Mouse (Mus musculus) midbrain, embryonic 11.5 days (tissue): ENCODE measurements around the gene Cenpl. TPM values are rescaled to one million over a fixed set of nuclear protein-coding genes. Genes with fewer than 3 reads are reported as not detected.

Experiments
- ATAC-seq: fragments of 200-750 bp; cut with Nextera tagmentation; 2 replicates; pipeline ENCODE4 v1.8.0; 2017; ENCODE audit warnings: moderate TSS enrichment, moderate library complexity; ENCODE audit not compliant: low FRiP score
- DNase-seq: peaks from one replicate; pipeline ENCODE4 v3.0.0; 2015; ENCODE audit warnings: low spot score; ENCODE audit errors: missing footprints
- H3K27ac ChIP-seq: fragments of 300-500 bp; sonication (generic); 2 replicates; pipeline ENCODE4 v1.5.1; 2014; ENCODE audit warnings: low read depth, low read length
- H3K27me3 ChIP-seq: fragments of 300-500 bp; sonication (generic); 2 replicates; pipeline ENCODE4 v1.6.1; 2014; ENCODE audit warnings: mild to moderate bottlenecking, low read length, moderate library complexity, mixed read lengths; ENCODE audit not compliant: control insufficient read depth, insufficient read depth
- H3K36me3 ChIP-seq: fragments of 300-500 bp; sonication (generic); 2 replicates; pipeline ENCODE4 v1.6.1; 2014; ENCODE audit warnings: mild to moderate bottlenecking, low read length, moderate library complexity, mixed read lengths; ENCODE audit not compliant: control insufficient read depth, insufficient read depth
- H3K4me1 ChIP-seq: fragments of 300-500 bp; sonication (generic); 2 replicates; pipeline ENCODE4 v1.6.1; 2014; ENCODE audit warnings: low read length; ENCODE audit not compliant: control insufficient read depth, insufficient read depth
- H3K4me2 ChIP-seq: fragments of 300-500 bp; sonication (generic); 2 replicates; pipeline ENCODE4 v1.6.1; 2014; ENCODE audit warnings: mild to moderate bottlenecking, moderate library complexity
- H3K4me3 ChIP-seq: fragments of 300-500 bp; sonication (generic); 2 replicates; pipeline ENCODE4 v1.5.1; 2014; ENCODE audit warnings: low read depth, low read length
- H3K9ac ChIP-seq: fragments of 300-500 bp; sonication (generic); 2 replicates; pipeline ENCODE4 v1.6.1; 2014; ENCODE audit warnings: low read length
- H3K9me3 ChIP-seq: fragments of 300-500 bp; sonication (generic); 2 replicates; pipeline ENCODE4 v1.6.1; 2016; ENCODE audit warnings: low read length; ENCODE audit not compliant: control insufficient read depth
- WGBS: fragments of 180-500 bp; shearing (Covaris S2); extraction: QIAGEN DNeasy Blood & Tissue Kit; methylation state at CpG from one replicate; pipeline ENCODE4 v1.1.7; 2014; 5-methylcytosine and 5-hydroxymethylcytosine counted together
- polyA plus RNA-seq: library from polyadenylated mRNA; unstranded; fragments of >200 nt; fragmentation: Nextera tagmentation; extraction: Ambion mirVana; gene quantifications from 2 replicates; pipeline ENCODE4 v1.2.1, GENCODE M21; 2014

Cenpl gene
- polyA plus RNA-seq, 1 experiment from 2014 or later = 45.8 TPM

- H3K9me3 ChIP-seq = no peaks in the 10 kb centered on the region
- peak within 1 kb of the TSS; percentile 69 for H3K27ac ChIP-seq
- DNase-seq (peak; percentile 100), ATAC-seq (peak; percentile 94)
- H3K4me1 ChIP-seq = peaks cover 14% of the 10 kb centered on the region
- peak within 1 kb of the TSS; percentile 70 for H3K4me3 ChIP-seq
- H3K4me2 ChIP-seq = peak within 1 kb of the TSS; percentile 92
- no peaks in the 10 kb centered on the region for H3K27me3 ChIP-seq
- WGBS = under 1% methylated on average over 54 of the region's 76 CpGs
- peaks cover 13% of the 10 kb centered on the region; the same call in 1 of the 2 replicates for H3K36me3 ChIP-seq
- H3K9ac ChIP-seq = peak within 1 kb of the TSS; percentile 87
These were observed 35.9 kb upstream of the Cenpl start, which contains the start of gene Zbtb37 for GRCm38 (mm10) chr1:161034435-161035280. TSS of gene Zbtb37 (minus strand) at chr1:161034849.

DNA sequence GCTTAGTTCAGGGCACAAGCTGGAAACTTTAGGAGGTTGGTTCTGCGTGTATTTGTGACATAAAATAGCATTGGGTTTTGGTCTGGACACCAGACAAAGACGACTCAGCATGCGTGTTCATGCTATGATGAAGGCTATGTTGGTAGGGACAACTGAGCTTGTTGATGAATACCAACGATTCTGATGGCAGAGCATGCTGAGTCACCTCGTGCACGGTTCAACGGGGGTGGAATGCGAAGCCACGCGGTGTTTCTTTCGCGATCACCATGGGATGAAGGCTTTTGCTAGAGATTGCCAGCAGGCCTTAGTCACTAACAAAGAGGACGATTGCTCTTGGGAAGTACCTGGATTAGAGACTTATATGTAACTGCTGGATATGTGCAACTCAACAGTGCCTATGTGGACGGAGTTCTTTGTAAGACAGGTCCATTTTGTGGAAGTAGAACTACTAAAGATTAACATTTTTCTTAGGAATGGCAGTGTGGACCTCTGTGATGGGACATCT is 35.2 kb upstream of the Cenpl start:
- peak; percentile 31 for ATAC-seq
- Histone ChIP-seq H3K9ac (peak overlapping the region; percentile 87), H3K27ac (peak overlapping the region; percentile 68), H3K4me1 (peaks cover 17% of the 10 kb centered on the region), H3K4me2 (peak overlapping the region; percentile 92), H3K27me3 (no peaks in the 10 kb centered on the region), H3K4me3 (peak overlapping the region; percentile 70), H3K9me3 (no peaks in the 10 kb centered on the region), H3K36me3 (peaks cover 12% of the 10 kb centered on the region; the same call in 1 of the 2 replicates)
- WGBS = 0% methylated on average over 14 of the region's 14 CpGs
- no peak for DNase-seq

DNA sequence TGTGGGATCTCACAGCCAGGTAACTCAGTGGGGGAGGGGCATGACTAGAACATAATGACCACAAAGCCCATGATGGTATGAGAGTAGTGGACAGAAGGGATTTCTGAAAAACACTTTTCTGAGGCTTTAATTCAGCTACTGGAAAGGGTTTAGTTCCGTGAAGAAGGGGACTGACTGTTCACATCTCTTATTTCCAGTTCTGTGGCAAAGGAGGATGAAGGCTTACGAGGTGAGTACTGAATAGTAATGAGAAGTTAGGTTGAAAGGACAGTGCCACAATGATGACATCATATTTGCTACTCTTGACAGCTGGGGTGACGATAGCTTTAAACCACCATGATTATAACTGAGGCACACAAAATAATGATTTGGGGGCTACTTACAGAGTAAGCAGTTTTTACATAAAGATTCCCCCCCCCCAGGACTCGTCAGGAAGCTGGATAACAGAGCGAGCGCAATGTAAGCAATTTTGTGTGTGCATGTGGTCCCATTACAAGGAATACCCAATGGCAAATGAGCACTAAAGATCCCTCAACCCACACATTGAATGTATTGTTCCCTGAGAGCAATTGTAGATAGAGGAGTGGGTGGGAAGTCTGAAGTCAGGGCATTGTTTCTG is 34.6 kb upstream of the Cenpl start:
- DNase-seq (no peak), ATAC-seq (no peak)
- Histone ChIP-seq H3K4me2 (peak overlapping the region; percentile 92), H3K9ac (peak overlapping the region; percentile 87), H3K27ac (peak overlapping the region; percentile 68), H3K4me1 (peaks cover 17% of the 10 kb centered on the region), H3K36me3 (peaks cover 12% of the 10 kb centered on the region; the same call in 1 of the 2 replicates), H3K4me3 (peak overlapping the region; percentile 70), H3K27me3 (no peaks in the 10 kb centered on the region), H3K9me3 (no peaks in the 10 kb centered on the region)
- 0% methylated on average over 6 of the region's 6 CpGs for WGBS

DNA sequence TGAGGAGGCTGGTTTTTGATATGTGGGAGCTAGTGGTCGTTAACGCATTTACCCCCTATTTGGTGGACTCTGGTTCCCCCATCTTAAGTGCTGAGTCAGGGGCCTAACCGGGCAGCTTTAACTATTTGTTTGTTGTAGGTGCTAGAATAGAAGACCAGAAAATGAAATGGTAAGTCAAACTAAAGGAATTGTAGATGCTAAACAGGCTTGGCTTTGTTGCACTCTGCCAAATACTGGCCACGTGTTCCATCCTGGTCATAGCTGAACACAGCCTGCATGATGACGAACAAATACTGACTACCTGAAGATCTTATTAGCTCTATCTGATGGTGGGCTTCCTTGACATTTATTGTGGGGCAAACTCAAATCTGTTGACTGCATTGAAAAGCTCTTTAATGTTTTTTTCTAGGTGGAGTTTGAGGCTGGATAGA is 34.1 kb upstream of the Cenpl start:
- peak overlapping the region; percentile 92 for H3K4me2 ChIP-seq
- H3K9me3 ChIP-seq = no peaks in the 10 kb centered on the region
- H3K4me1 ChIP-seq = peaks cover 17% of the 10 kb centered on the region
- peak overlapping the region; percentile 68 for H3K27ac ChIP-seq
- DNase-seq = peak; percentile 92
- H3K4me3 ChIP-seq = peak overlapping the region; percentile 70
- H3K27me3 ChIP-seq = no peaks in the 10 kb centered on the region
- peaks cover 12% of the 10 kb centered on the region; the same call in 1 of the 2 replicates for H3K36me3 ChIP-seq
- WGBS = 0% methylated on average over 5 of the region's 5 CpGs
- ATAC-seq = no peak
- H3K9ac ChIP-seq = peak overlapping the region; percentile 87

DNA sequence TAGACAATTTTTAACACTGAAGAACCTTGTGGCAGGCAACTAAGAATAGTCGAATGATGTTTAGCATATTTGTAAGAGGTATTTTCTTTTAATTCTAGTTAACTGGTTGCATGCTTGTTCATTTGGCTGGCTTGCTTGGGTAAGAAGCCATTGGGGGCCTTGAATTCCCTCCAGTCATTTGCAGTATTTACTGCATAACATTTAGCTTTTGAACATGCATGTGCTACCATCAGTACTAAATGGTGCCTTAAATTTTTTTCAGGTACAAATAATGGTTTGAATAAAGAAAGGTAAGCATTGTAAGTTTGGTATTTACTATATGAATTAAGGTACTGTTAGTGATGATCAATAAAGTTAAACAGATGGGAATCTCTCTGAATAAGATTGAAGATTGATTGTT is 33.5 kb upstream of the Cenpl start:
- DNase-seq (peak; percentile 85), ATAC-seq (no peak)
- H3K9me3 ChIP-seq = no peaks in the 10 kb centered on the region
- H3K36me3 ChIP-seq = peaks cover 9% of the 10 kb centered on the region; the same call in 1 of the 2 replicates
- H3K4me1 ChIP-seq = peaks cover 17% of the 10 kb centered on the region
- H3K9ac ChIP-seq = peak overlapping the region; percentile 87
- H3K4me2 ChIP-seq = peak overlapping the region; percentile 92
- no peaks in the 10 kb centered on the region for H3K27me3 ChIP-seq
- peak overlapping the region; percentile 70 for H3K4me3 ChIP-seq
- peak overlapping the region; percentile 12; the same call in 1 of the 2 replicates for H3K27ac ChIP-seq
- WGBS = 0% methylated on average over 1 of the region's 1 CpGs

DNA sequence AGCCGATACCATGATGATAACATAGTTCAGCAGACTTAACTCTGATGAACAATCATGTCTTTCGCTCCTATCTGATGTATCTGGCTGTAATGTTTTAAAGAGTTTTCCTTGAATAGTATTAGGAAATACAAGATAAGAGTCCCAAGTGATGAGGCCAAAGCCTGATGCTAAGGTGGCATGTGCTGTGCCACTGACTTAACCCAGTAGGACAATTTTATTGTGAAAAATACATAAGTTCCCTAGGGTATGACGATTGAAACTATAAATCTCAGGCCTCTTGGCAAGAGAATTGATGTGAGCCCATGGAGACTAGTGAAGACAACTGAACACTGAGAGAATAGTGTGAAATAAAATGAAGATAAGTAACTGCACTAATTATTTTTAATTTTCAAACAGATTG is 32.9 kb upstream of the Cenpl start:
- Histone ChIP-seq H3K36me3 (peaks cover 8% of the 10 kb centered on the region; the same call in 1 of the 2 replicates), H3K27ac (no peak overlapping the region; the same call in 1 of the 2 replicates), H3K9me3 (no peaks in the 10 kb centered on the region), H3K27me3 (no peaks in the 10 kb centered on the region), H3K9ac (peak overlapping the region; percentile 44), H3K4me2 (peak overlapping the region; percentile 92), H3K4me3 (peak overlapping the region; percentile 25), H3K4me1 (peaks cover 17% of the 10 kb centered on the region)
- ATAC-seq = no peak
- peak; percentile 83 for DNase-seq
- 25% methylated on average over 3 of the region's 3 CpGs for WGBS

- H3K27ac ChIP-seq = no peak overlapping the region
- DNase-seq (peak; percentile 82), ATAC-seq (no peak)
- no peaks in the 10 kb centered on the region for H3K9me3 ChIP-seq
- peak overlapping the region; percentile 92; the same call in 1 of the 2 replicates for H3K4me2 ChIP-seq
- H3K36me3 ChIP-seq = peaks cover 8% of the 10 kb centered on the region; the same call in 1 of the 2 replicates
- 39% methylated on average over 3 of the region's 3 CpGs for WGBS
- H3K27me3 ChIP-seq = no peaks in the 10 kb centered on the region
- H3K9ac ChIP-seq = no peak overlapping the region; the same call in 1 of the 2 replicates
- H3K4me1 ChIP-seq = peaks cover 17% of the 10 kb centered on the region
- H3K4me3 ChIP-seq = peak overlapping the region; percentile 25; the same call in 1 of the 2 replicates
These were observed 32.5 kb upstream of the Cenpl start for GRCm38 (mm10) chr1:161038004-161038403.

DNA sequence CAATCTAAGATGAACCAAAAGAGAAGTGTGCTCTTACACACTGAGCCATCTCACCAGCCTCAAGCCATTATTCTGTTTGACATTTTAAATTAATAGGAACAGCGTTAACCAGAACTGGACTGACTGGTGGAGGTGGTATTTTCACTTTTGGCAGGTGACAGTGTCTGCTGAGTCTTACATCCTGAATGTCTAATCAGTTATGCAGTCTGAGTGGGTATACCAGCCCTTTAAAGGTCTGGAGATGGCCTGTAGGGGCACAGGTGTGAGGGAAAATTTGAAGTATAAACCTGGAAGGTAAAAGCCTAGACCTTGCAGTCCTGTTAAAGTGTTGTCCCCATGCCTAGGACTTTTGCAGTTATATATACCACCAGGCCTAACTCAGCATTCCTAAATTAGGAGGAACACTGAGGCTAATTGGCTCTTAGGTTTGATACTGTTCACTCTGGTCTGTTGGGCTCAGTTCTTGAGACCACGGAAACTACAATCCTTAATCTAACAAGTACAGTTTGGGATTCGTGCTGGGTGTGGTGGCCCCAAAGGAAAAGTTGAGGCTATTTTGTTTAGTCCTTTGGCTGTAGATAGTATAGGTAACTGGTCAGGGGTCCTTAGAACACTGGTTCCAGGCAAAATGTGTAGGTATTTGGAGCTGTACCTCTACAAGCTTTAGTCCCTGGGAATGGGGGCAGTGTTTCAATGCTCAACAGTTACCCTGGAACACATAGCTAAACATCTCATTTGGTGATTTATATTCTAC is 31.4 kb upstream of the Cenpl start:
- H3K4me2 ChIP-seq = no peak overlapping the region
- H3K27me3 ChIP-seq = no peaks in the 10 kb centered on the region
- no peak overlapping the region for H3K4me3 ChIP-seq
- H3K9ac ChIP-seq = no peak overlapping the region
- no peaks in the 10 kb centered on the region for H3K9me3 ChIP-seq
- peaks cover 8% of the 10 kb centered on the region; the same call in 1 of the 2 replicates for H3K36me3 ChIP-seq
- H3K4me1 ChIP-seq = peaks cover 12% of the 10 kb centered on the region
- DNase-seq (peak; percentile 89), ATAC-seq (no peak; the same call in 1 of the 2 replicates)
- 9% methylated on average over 3 of the region's 3 CpGs for WGBS
- peak overlapping the region; percentile 3; the same call in 1 of the 2 replicates for H3K27ac ChIP-seq
